Mouse (Mus musculus) heart, embryonic 14.5 days (tissue): Measurements from ENCODE around the gene C2cd2l. TPM values are rescaled to one million over a fixed set of nuclear protein-coding genes. Genes with fewer than 3 reads are reported as not detected.
A peak's percentile ranks its signal among the peaks of the same experiment; 100 is the strongest.

Experiments
- ATAC-seq: fragments of 200-750 bp; cut with Nextera tagmentation; 2 replicates; pipeline ENCODE4 v1.8.0; 2017; ENCODE audit warnings: low read depth, moderate TSS enrichment; ENCODE audit not compliant: insufficient number of reproducible peaks, insufficient read depth, low FRiP score
- H3K27ac ChIP-seq, 2 experiments: fragments of 200-500 bp in 1 of 2; fragments of 300-500 bp in 1 of 2; sonication (generic) in 1 of 2; replicated peaks in 1 of 2; 2 replicates each; pipeline ENCODE4 v1.5.1; 2012 to 2014; ENCODE audit warnings: low read depth in 2 of 2, low read length in 2 of 2, control low read depth in 1 of 2, mild to moderate bottlenecking in 1 of 2, mixed read lengths in 1 of 2; ENCODE audit not compliant: control insufficient read depth in 1 of 2, insufficient read depth in 1 of 2
- H3K27me3 ChIP-seq: fragments of 300-500 bp; sonication (generic); 2 replicates; pipeline ENCODE4 v1.6.1; 2014; ENCODE audit warnings: mild to moderate bottlenecking, low read length, control low read depth; ENCODE audit not compliant: control insufficient read depth, insufficient read depth
- H3K36me3 ChIP-seq: fragments of 300-500 bp; sonication (generic); 2 replicates; pipeline ENCODE4 v1.6.1; 2014; ENCODE audit warnings: mild to moderate bottlenecking, control low read depth, low read length, mixed read lengths; ENCODE audit not compliant: control insufficient read depth, insufficient read depth
- H3K4me1 ChIP-seq, 2 experiments: fragments of 200-500 bp in 1 of 2; fragments of 300-500 bp in 1 of 2; sonication (generic) in 1 of 2; 2 replicates each; pipeline ENCODE4 v1.6.1; 2012 to 2014; ENCODE audit warnings: low read length in 2 of 2, control low read depth in 1 of 2, mixed read lengths in 1 of 2; ENCODE audit not compliant: control insufficient read depth in 2 of 2, insufficient read depth in 2 of 2
- H3K4me2 ChIP-seq: fragments of 300-500 bp; sonication (generic); 2 replicates; pipeline ENCODE4 v1.6.1; 2014; ENCODE audit warnings: mild to moderate bottlenecking, low read length
- H3K4me3 ChIP-seq, 2 experiments: fragments of 200-500 bp in 1 of 2; fragments of 300-500 bp in 1 of 2; sonication (generic) in 1 of 2; 2 replicates each; pipeline ENCODE4 v1.5.1; 2012 to 2014; ENCODE audit warnings: low read length in 2 of 2, mild to moderate bottlenecking in 2 of 2, control low read depth in 1 of 2, low read depth in 1 of 2, moderate library complexity in 1 of 2; ENCODE audit not compliant: control insufficient read depth in 1 of 2, insufficient read depth in 1 of 2
- H3K9ac ChIP-seq: fragments of 300-500 bp; sonication (generic); 2 replicates; pipeline ENCODE4 v1.6.1; 2014; ENCODE audit warnings: mild to moderate bottlenecking, low read length
- H3K9me3 ChIP-seq: fragments of 300-500 bp; sonication (generic); 2 replicates; pipeline ENCODE4 v1.6.1; 2016; ENCODE audit warnings: low read length, control low read depth; ENCODE audit not compliant: control insufficient read depth
- WGBS: fragments of 180-500 bp; shearing (Covaris S2); extraction: QIAGEN DNeasy Blood & Tissue Kit; methylation state at CpG from one replicate; pipeline ENCODE4 v1.1.7; 2014; 5-methylcytosine and 5-hydroxymethylcytosine counted together
- polyA plus RNA-seq: library from polyadenylated mRNA; unstranded; fragments of >200 nt; fragmentation: Nextera tagmentation; extraction: Ambion mirVana; gene quantifications from 2 replicates; pipeline ENCODE4 v1.2.1, GENCODE M21; 2014

The C2cd2l gene
- polyA plus RNA-seq, 1 experiment from 2014 or later = 7.7 TPM

DNA sequence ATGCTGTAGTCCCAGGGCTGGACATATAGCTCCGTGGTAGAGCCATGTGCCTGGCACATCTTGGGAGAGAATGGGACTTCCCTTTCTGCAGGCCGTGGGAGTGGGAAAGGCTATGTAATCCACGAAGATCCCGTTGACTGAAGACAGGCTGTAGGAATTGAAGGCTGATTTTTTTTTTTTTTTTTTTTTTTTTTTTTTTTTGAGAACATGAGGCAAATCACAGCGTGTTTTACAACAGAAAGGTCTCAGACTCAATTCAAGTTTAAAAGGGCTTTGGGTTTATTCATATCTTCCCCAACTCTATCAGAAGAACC is 16.0 kb upstream of the C2cd2l start:
- Histone ChIP-seq H3K27ac (peak overlapping the region; percentile 94 to 96; a peak in 3 of 4 replicates), H3K9ac (peak overlapping the region; percentile 99), H3K27me3 (no peaks in the 10 kb centered on the region), H3K36me3 (peaks cover 71% of the 10 kb centered on the region), H3K4me2 (peak overlapping the region; percentile 68), H3K9me3 (no peaks in the 10 kb centered on the region), H3K4me1 (peaks cover 4 to 20% of the 10 kb centered on the region in 2 experiments; a peak in 3 of 4 replicates), H3K4me3 (peak overlapping the region; percentile 82 to 87)
- no peak for ATAC-seq
- 4% methylated on average over 5 of the region's 5 CpGs for WGBS

DNA sequence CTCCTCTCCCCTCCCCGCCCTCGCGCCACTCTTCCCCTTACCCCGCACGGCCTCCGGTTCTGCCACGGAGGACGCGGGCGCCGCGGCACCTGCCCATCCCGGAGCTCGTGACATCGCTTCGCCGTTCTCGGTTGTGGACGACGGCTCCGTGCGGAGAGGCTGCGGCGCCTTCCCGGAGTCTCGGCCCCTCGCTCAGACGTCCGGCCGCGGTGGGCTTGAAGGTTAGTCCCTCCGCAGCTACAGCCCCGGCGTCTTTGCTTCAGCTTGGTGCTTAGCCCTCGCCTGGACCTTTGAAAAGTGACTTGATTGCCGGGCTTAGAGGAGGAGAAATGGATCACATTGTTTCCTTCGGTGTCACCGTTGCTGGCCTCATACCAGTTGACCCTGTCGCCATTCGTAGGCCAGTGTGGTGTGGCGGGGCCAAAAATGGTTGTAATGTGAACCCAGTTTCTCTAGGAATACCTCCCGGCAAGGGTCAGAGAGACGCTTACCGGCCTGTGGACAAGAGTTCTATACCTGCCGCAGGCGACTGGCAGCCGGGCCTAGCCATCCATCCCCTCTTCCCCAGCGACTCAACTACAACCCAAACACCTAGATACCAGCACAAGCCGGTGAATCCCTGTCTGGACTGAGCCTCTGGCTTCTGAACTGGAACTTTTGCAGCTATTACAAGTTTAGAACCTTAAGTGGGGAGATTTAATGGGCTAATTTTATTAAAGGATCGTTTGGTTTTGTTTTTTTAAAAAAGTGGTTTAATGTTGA is 15.4 kb upstream of the C2cd2l start:
- Histone ChIP-seq H3K9me3 (no peaks in the 10 kb centered on the region), H3K27me3 (no peaks in the 10 kb centered on the region), H3K4me2 (peak overlapping the region; percentile 68), H3K4me3 (peak overlapping the region; percentile 82 to 87), H3K4me1 (peaks cover 4 to 20% of the 10 kb centered on the region in 2 experiments; a peak in 3 of 4 replicates), H3K27ac (peak overlapping the region; percentile 94 to 96), H3K9ac (peak overlapping the region; percentile 99), H3K36me3 (peaks cover 73% of the 10 kb centered on the region)
- WGBS = under 1% methylated on average over 43 of the region's 50 CpGs
- no peak; the same call in 1 of the 2 replicates for ATAC-seq

GRCm38 (mm10) chr9:44334396-44335330 is 14.6 kb upstream of the C2cd2l start, which contains the start of gene H2afx:
H2afx (plus strand) TSS chr9:44334694.
- ATAC-seq = peak; percentile 92
- whole genome bisulfite sequencing = under 1% methylated on average over 86 of the region's 91 CpGs
- no peaks in the 10 kb centered on the region for H3K9me3 ChIP-seq

GRCm38 (mm10) chr9:44332918-44333638 is 13.0 kb upstream of the C2cd2l start:
- Histone ChIP-seq H3K4me1 (peaks cover 4 to 20% of the 10 kb centered on the region in 2 experiments; a peak in 3 of 4 replicates), H3K9ac (no peak overlapping the region), H3K4me2 (no peak overlapping the region), H3K9me3 (no peaks in the 10 kb centered on the region), H3K27ac (no peak overlapping the region), H3K4me3 (no peak overlapping the region), H3K36me3 (peaks cover 74% of the 10 kb centered on the region), H3K27me3 (no peaks in the 10 kb centered on the region)
- WGBS = 94% methylated on average over 13 of the region's 13 CpGs
- ATAC-seq = no peak

More at GRCm38 (mm10) chr9:44334396-44335330, 14.6 kb upstream of the C2cd2l start, which contains the start of gene H2afx:
- H3K4me1 ChIP-seq = peaks cover 4 to 20% of the 10 kb centered on the region in 2 experiments; a peak in 3 of 4 replicates
- no peaks in the 10 kb centered on the region for H3K27me3 ChIP-seq
- peak within 1 kb of the TSS; percentile 68 for H3K4me2 ChIP-seq
- H3K4me3 ChIP-seq = peak within 1 kb of the TSS; percentile 82 to 87
- H3K36me3 ChIP-seq = peaks cover 74% of the 10 kb centered on the region
- peak within 1 kb of the TSS; percentile 99 for H3K9ac ChIP-seq
- peak within 1 kb of the TSS; percentile 94 to 96 for H3K27ac ChIP-seq

DNA sequence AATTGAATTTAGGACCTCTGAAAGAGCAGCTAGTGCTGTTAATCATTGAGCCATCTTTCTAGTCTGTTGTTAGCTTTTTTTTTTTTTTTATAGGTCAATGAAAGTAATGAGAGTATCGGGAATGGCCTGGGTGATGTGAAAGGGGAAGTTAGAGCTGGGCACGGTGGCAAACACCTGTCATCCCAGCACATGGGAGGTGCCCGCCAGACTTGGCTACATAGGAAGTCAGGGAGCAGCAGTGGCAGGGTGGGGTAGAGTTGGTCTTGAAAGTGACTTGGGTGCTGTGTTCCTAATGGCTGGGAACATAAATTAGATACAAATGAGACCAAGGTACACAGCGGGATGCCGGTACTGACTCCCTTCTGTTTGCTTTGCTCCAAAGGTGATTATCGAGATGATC is 10.7 kb upstream of the C2cd2l start:
- no peaks in the 10 kb centered on the region for H3K9me3 ChIP-seq
- WGBS = 93% methylated on average over 6 of the region's 6 CpGs
- H3K4me2 ChIP-seq = no peak overlapping the region
- no peak overlapping the region for H3K4me3 ChIP-seq
- peaks cover 59% of the 10 kb centered on the region for H3K36me3 ChIP-seq
- no peaks in the 10 kb centered on the region for H3K27me3 ChIP-seq
- no peak overlapping the region for H3K9ac ChIP-seq
- no peak overlapping the region for H3K27ac ChIP-seq
- no peak for ATAC-seq
- peaks cover 7 to 11% of the 10 kb centered on the region in 2 experiments for H3K4me1 ChIP-seq

DNA sequence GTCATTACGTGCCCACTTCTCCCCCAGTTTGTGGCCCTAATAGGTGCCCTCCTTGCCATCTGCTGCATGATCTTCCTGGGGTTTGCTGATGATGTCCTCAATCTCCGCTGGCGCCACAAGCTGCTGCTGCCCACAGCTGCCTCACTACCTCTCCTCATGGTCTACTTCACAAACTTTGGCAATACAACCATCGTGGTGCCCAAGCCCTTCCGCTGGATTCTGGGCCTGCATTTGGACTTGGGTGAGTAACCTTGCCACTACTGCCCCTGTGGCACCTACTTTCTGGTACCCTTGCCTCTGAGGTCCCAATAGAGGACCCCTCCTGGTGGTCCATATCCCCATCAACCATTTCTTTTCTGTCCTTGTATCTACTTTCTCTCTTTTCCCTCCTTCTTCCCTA is 7.8 kb upstream of the C2cd2l start:
- peak overlapping the region in 1 of 2 experiments; percentile 96; a peak in 2 of 4 replicates for H3K27ac ChIP-seq
- H3K27me3 ChIP-seq = no peaks in the 10 kb centered on the region
- H3K4me1 ChIP-seq = peaks cover 7 to 13% of the 10 kb centered on the region in 2 experiments
- H3K4me2 ChIP-seq = peak overlapping the region; percentile 86
- peaks cover 49% of the 10 kb centered on the region for H3K36me3 ChIP-seq
- H3K4me3 ChIP-seq = peak overlapping the region; percentile 80
- WGBS = 87% methylated on average over 5 of the region's 5 CpGs
- no peak for ATAC-seq
- peak overlapping the region; percentile 94 for H3K9ac ChIP-seq
- no peaks in the 10 kb centered on the region for H3K9me3 ChIP-seq
